Mouse (Mus musculus) liver, embryonic 12.5 days (tissue): Measurements from ENCODE around the gene Lrp5. TPM values are rescaled to one million over a fixed set of nuclear protein-coding genes. Genes with fewer than 3 reads are reported as not detected.

ENCODE experiments used
- ATAC-seq: fragments of 200-750 bp; cut with Nextera tagmentation; 2 replicates; pipeline ENCODE4 v1.8.0; 2017; ENCODE audit warnings: moderate number of reproducible peaks, mild to moderate bottlenecking, moderate library complexity
- H3K27ac ChIP-seq: fragments of 300-500 bp; sonication (generic); 2 replicates; pipeline ENCODE4 v1.5.1; 2016; ENCODE audit warnings: mild to moderate bottlenecking
- H3K27me3 ChIP-seq: fragments of 300-500 bp; sonication (generic); replicated peaks from 2 replicates; pipeline ENCODE4 v1.6.1; 2016; ENCODE audit warnings: mild to moderate bottlenecking, moderate library complexity
- H3K36me3 ChIP-seq: fragments of 300-500 bp; sonication (generic); 2 replicates; pipeline ENCODE4 v1.6.1; 2016; ENCODE audit warnings: mild to moderate bottlenecking, moderate library complexity
- H3K4me1 ChIP-seq: fragments of 300-500 bp; sonication (generic); 2 replicates; pipeline ENCODE4 v1.6.1; 2016
- H3K4me2 ChIP-seq: fragments of 300-500 bp; sonication (generic); 2 replicates; pipeline ENCODE4 v1.6.1; 2016; ENCODE audit warnings: mild to moderate bottlenecking, moderate library complexity
- H3K4me3 ChIP-seq: fragments of 300-500 bp; sonication (generic); 2 replicates; pipeline ENCODE4 v1.5.1; 2016; ENCODE audit warnings: mild to moderate bottlenecking, moderate library complexity
- H3K9ac ChIP-seq: fragments of 300-500 bp; sonication (generic); 2 replicates; pipeline ENCODE4 v1.6.1; 2016; ENCODE audit warnings: mild to moderate bottlenecking, moderate library complexity
- H3K9me3 ChIP-seq: fragments of 300-500 bp; sonication (generic); replicated peaks from 2 replicates; pipeline ENCODE4 v1.6.1; 2016; ENCODE audit warnings: mild to moderate bottlenecking, moderate library complexity
- WGBS: fragments of 180-500 bp; shearing (Covaris S2); methylation state at CpG from one replicate; pipeline ENCODE4 v1.1.7; 2016; ENCODE audit not compliant: insufficient replicate concordance; 5-methylcytosine and 5-hydroxymethylcytosine counted together
- polyA plus RNA-seq: library from polyadenylated mRNA; unstranded; fragments of >200 nt; fragmentation: Nextera tagmentation; extraction: Ambion mirVana; gene quantifications from 2 replicates; pipeline ENCODE4 v1.2.1, GENCODE M21; 2016

The Lrp5 gene
- polyA plus RNA-seq, 1 experiment from 2014 or later: 2.7 TPM

GRCm38 (mm10) chr19:3540997-3541396 is 145.4 kb downstream of the Lrp5 start:
- no peak overlapping the region for H3K4me2 ChIP-seq
- no peaks in the 10 kb centered on the region for H3K9me3 ChIP-seq
- peaks cover 42% of the 10 kb centered on the region for H3K4me1 ChIP-seq
- no peaks in the 10 kb centered on the region for H3K27me3 ChIP-seq
- H3K27ac ChIP-seq: no peak overlapping the region
- ATAC-seq: peak; percentile 61
- H3K36me3 ChIP-seq: peaks cover 30% of the 10 kb centered on the region
- 60% methylated on average over 5 of the region's 5 CpGs for WGBS
- no peak overlapping the region for H3K4me3 ChIP-seq
- H3K9ac ChIP-seq: no peak overlapping the region

GRCm38 (mm10) chr19:3540254-3540653 is 146.1 kb downstream of the Lrp5 start:
- no peak overlapping the region for H3K27ac ChIP-seq
- H3K4me1 ChIP-seq: peaks cover 36% of the 10 kb centered on the region
- no peak overlapping the region for H3K9ac ChIP-seq
- peaks cover 29% of the 10 kb centered on the region for H3K36me3 ChIP-seq
- H3K4me3 ChIP-seq: no peak overlapping the region
- no peak for ATAC-seq
- no peaks in the 10 kb centered on the region for H3K27me3 ChIP-seq
- H3K9me3 ChIP-seq: no peaks in the 10 kb centered on the region
- no peak overlapping the region for H3K4me2 ChIP-seq
- 87% methylated on average over 2 of the region's 2 CpGs for WGBS

GRCm38 (mm10) chr19:3539456-3539855 is 146.9 kb downstream of the Lrp5 start:
- Histone ChIP-seq H3K27ac (no peak overlapping the region), H3K4me3 (no peak overlapping the region), H3K27me3 (no peaks in the 10 kb centered on the region), H3K4me2 (no peak overlapping the region), H3K9me3 (no peaks in the 10 kb centered on the region), H3K36me3 (peaks cover 33% of the 10 kb centered on the region), H3K9ac (no peak overlapping the region), H3K4me1 (peaks cover 35% of the 10 kb centered on the region)
- ATAC-seq: no peak
- WGBS: 75% methylated on average over 5 of the region's 5 CpGs

- 97% methylated on average over 6 of the region's 6 CpGs for WGBS
- no peaks in the 10 kb centered on the region for H3K9me3 ChIP-seq
- H3K4me1 ChIP-seq: peaks cover 45% of the 10 kb centered on the region
- no peak overlapping the region for H3K9ac ChIP-seq
- H3K27me3 ChIP-seq: no peaks in the 10 kb centered on the region
- no peak overlapping the region for H3K4me2 ChIP-seq
- peaks cover 23% of the 10 kb centered on the region for H3K36me3 ChIP-seq
- no peak for ATAC-seq
- peak overlapping the region; percentile 29; the same call in 1 of the 2 replicates for H3K27ac ChIP-seq
- no peak overlapping the region for H3K4me3 ChIP-seq
These were observed 148.7 kb downstream of the Lrp5 start for GRCm38 (mm10) chr19:3537658-3538057.

GRCm38 (mm10) chr19:3534945-3535344 is 151.4 kb downstream of the Lrp5 start:
- Histone ChIP-seq H3K9ac (no peak overlapping the region), H3K27ac (no peak overlapping the region), H3K36me3 (peaks cover 11% of the 10 kb centered on the region), H3K4me2 (no peak overlapping the region), H3K4me3 (no peak overlapping the region), H3K4me1 (peaks cover 35% of the 10 kb centered on the region), H3K9me3 (no peaks in the 10 kb centered on the region), H3K27me3 (no peaks in the 10 kb centered on the region)
- 72% methylated on average over 3 of the region's 3 CpGs for WGBS
- no peak for ATAC-seq

Other genes starting within 250 kb of the Lrp5 start
- 35.8 and 37.3 TPM in 2 replicates for gene Ppp6r3, start 110.8 kb downstream of the Lrp5 start, polyA plus RNA-seq
- gene 1810055G02Rik, start 21.7 kb upstream of the Lrp5 start, polyA plus RNA-seq: 16.4 and 16.5 TPM in 2 replicates
- gene Kmt5b, start 80.9 kb upstream of the Lrp5 start, polyA plus RNA-seq: 12.5 and 13.4 TPM in 2 replicates
- gene Chka, start 165.2 kb upstream of the Lrp5 start, polyA plus RNA-seq: 25.5 and 26.7 TPM in 2 replicates
- gene Tcirg1, start 220.6 kb upstream of the Lrp5 start, polyA plus RNA-seq: 24.7 and 26.1 TPM in 2 replicates
- 197 and 218 TPM in 2 replicates for gene Ndufs8, start 226.2 kb upstream of the Lrp5 start, polyA plus RNA-seq
- gene Aldh3b1, start 243.2 kb upstream of the Lrp5 start, polyA plus RNA-seq: 1.8 and 1.9 TPM in 2 replicates
- gene Unc93b1, start 248.6 kb upstream of the Lrp5 start, polyA plus RNA-seq: 14.3 and 15.3 TPM in 2 replicates